Mouse (Mus musculus): ENCODE measurements around the gene Lrrtm4. TPM values are rescaled to one million over a fixed set of nuclear protein-coding genes. Genes with fewer than 3 reads are reported as not detected.

Lrrtm4 gene
- total RNA-seq (2014; rRNA removed) (45.1 and 47.8 TPM in 2 replicates), polyA plus RNA-seq (2015; fragmentation: Nextera tagmentation; extraction: Ambion mirVana) (22.0 and 22.2 TPM in 2 replicates)

DNA sequence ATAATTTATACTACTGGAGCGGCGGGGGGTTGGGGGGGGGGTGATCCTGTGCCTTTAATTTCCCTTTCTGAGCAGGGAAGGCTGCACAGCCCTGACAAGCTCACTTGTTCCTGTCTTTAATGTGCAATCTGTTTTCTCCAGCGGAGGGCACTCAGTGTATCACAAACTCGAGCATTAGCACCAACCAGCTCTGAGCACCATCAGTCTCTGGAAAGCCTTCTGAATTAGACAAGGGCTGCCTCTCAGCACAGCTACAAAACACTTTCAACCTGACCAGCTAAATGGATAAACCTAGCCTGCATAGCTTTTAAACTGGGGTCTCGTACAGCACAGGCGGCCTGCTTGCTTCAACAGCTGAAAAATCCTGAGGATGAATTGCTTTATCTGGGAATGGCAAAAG lies at the start of gene Lrrtm4:
TSS of gene Lrrtm4 (plus strand) at position 113 of the 400 bp plus-strand sequence.
- peak; percentile 90 for DNase-seq (ENCODE audit: low spot score)
- TF ChIP-seq CTCF (IDR thresholded peaks at IDR 0.05): peak; percentile 77
- WGBS: 2% methylated on average over 6 of the region's 6 CpGs
- no peaks in the 10 kb centered on the region; the same call in 1 of the 2 replicates for H3K9me3 ChIP-seq (ENCODE audit: low read length)
- H3K27me3 ChIP-seq (ENCODE audit: insufficient read depth, low read length): no peaks in the 10 kb centered on the region
- peak within 1 kb of the TSS; percentile 47 for H3K4me2 ChIP-seq (ENCODE audit: low read depth, low read length, poor library complexity, severe bottlenecking)
- no peaks in the 10 kb centered on the region; the same call in 1 of the 2 replicates for H3K36me3 ChIP-seq (ENCODE audit: insufficient read depth, low read length)
- H3K27ac ChIP-seq (ENCODE audit: low read depth, low read length): peak within 1 kb of the TSS; percentile 63
- peak within 1 kb of the TSS; percentile 57 for H3K4me3 ChIP-seq (ENCODE audit: low read depth, low read length)
- no peaks in the 10 kb centered on the region for H3K4me1 ChIP-seq (ENCODE audit: insufficient read depth, low read length)
- peak within 1 kb of the TSS; percentile 50 for H3K9ac ChIP-seq (replicated peaks; ENCODE audit: low read length, poor library complexity, severe bottlenecking)
- ATAC-seq (ENCODE audit: low FRiP score): peak; percentile 86

DNA sequence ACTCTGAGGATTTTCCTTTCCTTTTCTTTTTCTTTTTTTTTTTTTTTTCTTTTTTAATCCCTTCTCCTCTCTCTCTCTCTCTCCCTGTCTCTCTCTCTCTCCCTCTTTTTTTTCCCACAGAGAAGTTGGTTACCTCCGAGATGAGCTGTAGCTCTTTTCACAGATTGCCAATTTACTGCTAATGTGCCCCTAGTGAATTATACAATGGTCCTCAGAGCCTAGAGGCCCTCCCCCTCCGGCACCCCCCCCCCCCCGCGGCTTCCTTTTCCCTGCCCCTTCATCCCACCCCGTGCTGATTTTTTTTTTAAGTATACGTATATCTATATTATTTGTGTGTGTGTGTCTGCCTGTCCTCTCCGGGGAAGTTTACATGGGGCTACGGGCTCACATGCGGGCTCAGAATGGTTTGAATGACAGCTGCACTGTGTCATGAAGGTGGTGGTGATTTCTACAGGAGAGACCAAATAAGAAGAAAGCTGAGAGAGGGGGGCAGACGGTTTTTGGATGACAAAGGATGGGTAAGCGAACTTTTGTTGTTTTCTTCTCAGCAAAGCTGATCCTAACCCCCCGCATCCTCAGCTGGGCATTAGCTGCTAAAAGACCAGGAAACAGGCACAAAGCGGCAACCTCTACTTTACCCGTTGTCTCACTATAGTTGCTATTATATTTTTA lies 648 bp downstream of the Lrrtm4 start:
- peak overlapping the region; percentile 50 for H3K9ac ChIP-seq (replicated peaks; ENCODE audit: low read length, poor library complexity, severe bottlenecking)
- ATAC-seq (ENCODE audit: low FRiP score): peak; percentile 58; the same call in 1 of the 2 replicates
- H3K9me3 ChIP-seq (ENCODE audit: low read length): no peaks in the 10 kb centered on the region; the same call in 1 of the 2 replicates
- no peaks in the 10 kb centered on the region for H3K4me1 ChIP-seq (ENCODE audit: insufficient read depth, low read length)
- H3K4me3 ChIP-seq (ENCODE audit: low read depth, low read length): peak overlapping the region; percentile 57
- DNase-seq (ENCODE audit: low spot score): peak; percentile 35
- H3K4me2 ChIP-seq (ENCODE audit: low read depth, low read length, poor library complexity, severe bottlenecking): peak overlapping the region; percentile 47
- WGBS: under 1% methylated on average over 13 of the region's 14 CpGs
- TF ChIP-seq CTCF (IDR thresholded peaks at IDR 0.05): no peak
- H3K27ac ChIP-seq (ENCODE audit: low read depth, low read length): peak overlapping the region; percentile 63
- H3K36me3 ChIP-seq (ENCODE audit: insufficient read depth, low read length): no peaks in the 10 kb centered on the region; the same call in 1 of the 2 replicates
- no peaks in the 10 kb centered on the region for H3K27me3 ChIP-seq (ENCODE audit: insufficient read depth, low read length)

DNA sequence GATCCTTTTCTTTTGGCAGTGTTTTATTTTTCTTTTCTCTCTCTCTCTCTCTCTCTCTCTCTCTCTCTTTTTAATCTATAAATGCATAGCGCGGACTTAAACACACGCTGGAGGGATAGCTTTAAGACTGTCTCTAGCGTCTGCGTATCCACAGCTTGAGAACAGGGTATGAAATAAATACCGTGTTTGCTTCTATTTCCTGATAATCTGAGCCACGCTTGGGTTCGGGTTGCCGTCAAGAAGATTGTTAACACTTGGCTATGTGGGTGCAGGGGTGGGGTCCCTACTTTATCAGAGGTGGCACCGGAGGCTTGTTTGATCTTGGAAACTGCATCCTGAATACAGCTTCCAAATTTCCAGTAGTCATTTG lies 1.2 kb downstream of the Lrrtm4 start:
- H3K4me3 ChIP-seq (ENCODE audit: low read depth, low read length): peak overlapping the region; percentile 57
- DNase-seq (ENCODE audit: low spot score): peak; percentile 31
- no peaks in the 10 kb centered on the region for H3K27me3 ChIP-seq (ENCODE audit: insufficient read depth, low read length)
- H3K9me3 ChIP-seq (ENCODE audit: low read length): no peaks in the 10 kb centered on the region; the same call in 1 of the 2 replicates
- TF ChIP-seq CTCF (IDR thresholded peaks at IDR 0.05): no peak
- H3K9ac ChIP-seq (replicated peaks; ENCODE audit: low read length, poor library complexity, severe bottlenecking): peak overlapping the region; percentile 50
- H3K4me1 ChIP-seq (ENCODE audit: insufficient read depth, low read length): no peaks in the 10 kb centered on the region
- ATAC-seq (ENCODE audit: low FRiP score): no peak
- under 1% methylated on average over 10 of the region's 10 CpGs for WGBS
- H3K27ac ChIP-seq (ENCODE audit: low read depth, low read length): peak overlapping the region; percentile 55
- peak overlapping the region; percentile 47 for H3K4me2 ChIP-seq (ENCODE audit: low read depth, low read length, poor library complexity, severe bottlenecking)
- no peaks in the 10 kb centered on the region; the same call in 1 of the 2 replicates for H3K36me3 ChIP-seq (ENCODE audit: insufficient read depth, low read length)

DNA sequence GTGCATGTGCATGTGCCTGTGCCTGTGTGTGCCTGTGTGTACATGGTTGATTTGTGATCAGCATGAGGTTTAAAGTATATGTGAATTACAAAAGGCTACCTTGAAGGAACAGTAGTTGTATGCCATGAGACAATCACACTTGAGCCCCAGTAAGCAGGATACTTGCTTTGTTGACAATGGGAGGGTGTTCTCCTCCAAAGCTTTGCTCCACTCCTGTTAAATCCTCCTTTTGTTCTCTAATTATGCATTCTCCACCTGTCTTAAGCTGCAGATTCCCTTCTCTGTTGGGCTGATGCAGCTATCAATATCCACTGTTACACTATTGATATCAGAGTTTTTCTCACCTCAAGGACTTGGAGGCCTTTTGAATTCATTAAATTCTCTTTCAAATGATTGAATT lies 38.2 kb downstream of the Lrrtm4 start:
- ATAC-seq (ENCODE audit: low FRiP score) (no peak), DNase-seq (ENCODE audit: low spot score) (no peak)
- Histone ChIP-seq H3K4me2 (ENCODE audit: low read depth, low read length, poor library complexity, severe bottlenecking) (no peak overlapping the region), H3K4me3 (ENCODE audit: low read depth, low read length) (no peak overlapping the region), H3K9me3 (ENCODE audit: low read length) (no peaks in the 10 kb centered on the region), H3K9ac (replicated peaks; ENCODE audit: low read length, poor library complexity, severe bottlenecking) (no peak overlapping the region), H3K27ac (ENCODE audit: low read depth, low read length) (no peak overlapping the region), H3K4me1 (ENCODE audit: insufficient read depth, low read length) (no peaks in the 10 kb centered on the region), H3K27me3 (ENCODE audit: insufficient read depth, low read length) (no peaks in the 10 kb centered on the region), H3K36me3 (ENCODE audit: insufficient read depth, low read length) (no peaks in the 10 kb centered on the region)
- no peak for TF ChIP-seq CTCF (IDR thresholded peaks at IDR 0.05)

DNA sequence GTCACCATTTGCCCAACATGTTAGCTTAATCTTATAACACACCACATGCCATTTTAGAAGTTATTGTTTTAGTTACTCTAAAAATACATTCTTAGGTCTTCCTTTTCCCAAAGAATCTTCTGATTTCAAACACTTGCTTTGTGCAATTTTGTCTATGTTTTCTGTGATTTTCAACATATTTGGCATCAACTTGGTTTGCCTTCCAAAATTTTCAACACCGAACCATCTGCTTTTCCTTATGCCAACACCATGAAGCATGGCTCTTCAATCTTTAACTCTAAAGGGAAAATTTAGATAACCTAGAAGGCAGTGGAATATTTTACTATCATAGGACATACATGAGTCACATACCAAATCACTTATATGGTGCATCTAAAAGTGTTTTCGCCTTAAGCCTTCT lies 59.3 kb downstream of the Lrrtm4 start:
- no peaks in the 10 kb centered on the region for H3K36me3 ChIP-seq (ENCODE audit: insufficient read depth, low read length)
- H3K4me2 ChIP-seq (ENCODE audit: low read depth, low read length, poor library complexity, severe bottlenecking): no peak overlapping the region
- ATAC-seq (ENCODE audit: low FRiP score) (no peak), DNase-seq (ENCODE audit: low spot score) (no peak)
- H3K4me1 ChIP-seq (ENCODE audit: insufficient read depth, low read length): no peaks in the 10 kb centered on the region
- no peaks in the 10 kb centered on the region for H3K9me3 ChIP-seq (ENCODE audit: low read length)
- H3K4me3 ChIP-seq (ENCODE audit: low read depth, low read length): no peak overlapping the region
- H3K9ac ChIP-seq (replicated peaks; ENCODE audit: low read length, poor library complexity, severe bottlenecking): no peak overlapping the region
- WGBS: 96% methylated on average over 2 of the region's 2 CpGs
- no peak for TF ChIP-seq CTCF (IDR thresholded peaks at IDR 0.05)
- H3K27ac ChIP-seq (ENCODE audit: low read depth, low read length): no peak overlapping the region
- H3K27me3 ChIP-seq (ENCODE audit: insufficient read depth, low read length): no peaks in the 10 kb centered on the region

DNA sequence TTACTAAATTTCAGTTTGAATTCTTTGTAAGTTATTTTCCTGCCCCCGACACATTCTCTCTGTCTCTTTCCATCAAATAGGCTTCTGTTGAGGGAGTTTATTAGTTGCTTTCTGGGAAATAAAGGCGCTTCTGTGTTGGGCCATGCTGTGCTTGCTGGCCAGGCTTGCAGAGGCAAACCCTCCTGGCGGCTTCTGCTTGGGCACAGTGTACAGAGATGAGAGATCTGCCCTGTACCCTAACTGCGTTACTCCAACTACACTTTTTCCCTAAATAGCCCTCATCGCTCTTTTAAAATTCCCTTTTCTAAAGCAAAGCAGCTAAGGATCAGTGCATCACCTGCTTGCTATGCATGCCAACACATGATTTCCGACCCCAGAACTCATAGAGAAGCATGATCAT lies 60.6 kb downstream of the Lrrtm4 start:
- H3K36me3 ChIP-seq (ENCODE audit: insufficient read depth, low read length): no peaks in the 10 kb centered on the region
- H3K4me3 ChIP-seq (ENCODE audit: low read depth, low read length): no peak overlapping the region
- ATAC-seq (ENCODE audit: low FRiP score) (no peak), DNase-seq (ENCODE audit: low spot score) (no peak)
- no peak overlapping the region for H3K9ac ChIP-seq (replicated peaks; ENCODE audit: low read length, poor library complexity, severe bottlenecking)
- no peak overlapping the region for H3K27ac ChIP-seq (ENCODE audit: low read depth, low read length)
- no peak for TF ChIP-seq CTCF (IDR thresholded peaks at IDR 0.05)
- H3K27me3 ChIP-seq (ENCODE audit: insufficient read depth, low read length): no peaks in the 10 kb centered on the region
- 74% methylated on average over 6 of the region's 6 CpGs for WGBS
- H3K9me3 ChIP-seq (ENCODE audit: low read length): no peaks in the 10 kb centered on the region
- H3K4me1 ChIP-seq (ENCODE audit: insufficient read depth, low read length): no peaks in the 10 kb centered on the region
- H3K4me2 ChIP-seq (ENCODE audit: low read depth, low read length, poor library complexity, severe bottlenecking): no peak overlapping the region
